Mouse (Mus musculus) embryonic fibroblast, embryonic 13.5 days (primary cell): ENCODE results near the gene Hoxb6.

Experiments
- CTCF ChIP-seq: IDR thresholded peaks from 2 replicates; pipeline ENCODE4 v1.5.1; 2011; ENCODE audit warnings: mild to moderate bottlenecking, control low read depth, low read length, moderate library complexity, borderline replicate concordance; ENCODE audit not compliant: insufficient read depth
- POLR2A ChIP-seq: IDR thresholded peaks from 2 replicates; pipeline ENCODE4 v1.6.1; 2011; ENCODE audit warnings: low read depth, mild to moderate bottlenecking, control low read depth, low read length, moderate library complexity

DNA sequence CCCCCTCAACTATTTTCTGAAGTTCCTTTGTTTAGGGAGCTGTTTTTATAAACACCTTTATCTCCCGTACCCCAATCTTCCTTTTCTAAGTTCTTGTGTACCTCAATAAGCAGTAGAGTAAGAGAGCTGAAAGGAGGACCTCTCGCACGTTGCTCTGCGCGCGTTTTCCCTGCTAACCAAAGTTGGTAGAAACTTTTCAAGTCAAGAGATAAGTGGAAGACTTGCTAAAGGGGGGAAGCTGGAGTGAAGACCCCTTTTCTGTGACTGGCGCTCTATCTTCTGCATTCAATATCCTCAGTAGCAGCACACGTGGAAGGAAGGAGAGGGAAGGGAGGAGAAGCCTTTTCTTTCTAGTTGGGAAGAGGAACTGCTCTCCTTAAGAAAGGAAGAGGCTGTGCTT is 32.7 kb downstream of the Hoxb6 start:
- TF ChIP-seq CTCF (no peak), POLR2A (no peak)
